Mouse (Mus musculus) Muller cell, postnatal 12 days (primary cell): ENCODE results near the gene Lman2.

Experiments used
- DNase-seq: peaks from one replicate; pipeline ENCODE4 v3.0.0-alpha.2; 2015; ENCODE audit errors: inconsistent ontology term

The Lman2 gene

DNA sequence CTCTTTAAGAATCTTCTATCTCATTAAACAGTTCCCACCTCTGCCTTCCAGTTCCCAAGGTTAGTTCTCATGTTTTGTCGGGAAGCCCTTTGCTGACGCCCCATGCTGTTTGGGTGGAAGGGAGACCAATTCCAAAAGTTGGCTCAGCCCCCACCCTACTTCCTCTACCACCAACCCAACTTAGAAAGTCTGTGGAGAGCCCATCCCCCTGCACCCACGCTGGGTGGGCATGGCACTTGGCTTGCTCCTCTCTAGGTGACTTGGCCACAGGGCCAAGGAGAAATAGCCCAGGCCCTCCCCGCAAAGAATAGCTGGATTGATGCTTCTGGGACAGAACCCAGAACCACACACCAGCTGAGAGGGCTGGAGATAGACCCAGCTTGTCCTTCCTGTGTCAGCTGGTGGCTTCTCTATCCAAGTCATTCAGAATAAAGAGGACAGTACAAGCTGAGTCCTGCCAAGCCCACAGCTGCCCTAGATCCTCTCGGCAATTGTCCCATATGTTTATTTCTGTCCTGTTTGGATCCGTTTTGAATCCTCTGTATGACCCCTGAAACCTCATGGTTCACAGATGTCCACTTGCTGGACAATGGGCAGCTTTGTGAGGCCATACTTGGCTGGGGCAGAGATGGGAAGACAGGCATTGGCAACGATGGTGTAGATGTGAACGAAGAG lies 8.6 kb upstream of the Lman2 start:
- peak; percentile 87 for DNase-seq

DNA sequence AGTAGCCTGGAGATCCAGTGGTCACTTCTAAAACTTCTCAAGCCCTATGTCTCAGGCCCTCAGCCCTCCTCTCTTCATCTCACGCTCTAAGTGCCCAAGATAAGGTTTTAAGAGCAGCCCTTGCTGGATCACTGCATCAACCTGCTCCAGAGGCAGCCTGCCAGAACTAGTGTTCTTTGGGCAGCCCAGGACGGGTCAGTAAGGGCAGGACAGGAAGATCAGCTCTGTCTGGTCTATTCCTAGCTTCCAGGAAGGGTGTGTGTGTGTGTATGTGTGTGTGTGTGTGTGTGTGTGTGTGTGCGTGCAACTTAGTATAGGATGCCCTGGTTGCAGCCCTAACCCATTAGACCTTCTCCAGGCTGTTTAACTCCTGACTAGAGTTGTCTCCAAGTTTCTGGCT lies 7.7 kb upstream of the Lman2 start:
- no peak for DNase-seq

DNA sequence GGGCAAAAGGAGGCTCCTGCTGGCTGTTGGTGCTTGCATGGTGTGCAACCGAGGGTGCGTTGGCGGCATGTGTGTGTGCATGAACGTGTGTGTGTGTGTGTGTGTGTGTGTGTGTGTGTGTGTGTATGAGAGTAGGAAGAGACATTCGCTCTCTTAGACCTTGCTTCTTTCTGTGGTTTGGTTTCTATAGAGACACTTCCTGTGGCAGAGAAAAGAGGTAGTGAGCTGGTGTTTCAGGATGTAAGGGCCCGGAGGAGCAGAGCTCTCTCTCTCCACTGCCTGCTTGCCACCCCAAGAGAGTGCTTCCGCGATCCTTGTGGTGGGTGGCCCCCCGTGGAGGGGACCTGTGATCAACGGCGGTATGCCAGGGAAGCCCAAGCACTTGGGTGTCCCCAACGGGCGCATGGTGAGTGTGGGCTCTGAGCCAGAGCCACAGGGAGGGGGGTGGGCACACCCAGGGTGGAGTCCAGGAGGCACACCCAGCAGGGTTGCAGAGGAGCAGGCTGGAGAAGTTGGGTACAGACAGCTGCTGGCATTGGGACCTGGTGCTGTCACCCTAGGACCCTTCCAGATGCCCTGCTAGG lies 7.0 kb upstream of the Lman2 start, which contains the start of gene Rgs14:
Gene Rgs14 (plus strand): TSS at position 202 of the 584 bp plus-strand sequence.
- DNase-seq = no peak

DNA sequence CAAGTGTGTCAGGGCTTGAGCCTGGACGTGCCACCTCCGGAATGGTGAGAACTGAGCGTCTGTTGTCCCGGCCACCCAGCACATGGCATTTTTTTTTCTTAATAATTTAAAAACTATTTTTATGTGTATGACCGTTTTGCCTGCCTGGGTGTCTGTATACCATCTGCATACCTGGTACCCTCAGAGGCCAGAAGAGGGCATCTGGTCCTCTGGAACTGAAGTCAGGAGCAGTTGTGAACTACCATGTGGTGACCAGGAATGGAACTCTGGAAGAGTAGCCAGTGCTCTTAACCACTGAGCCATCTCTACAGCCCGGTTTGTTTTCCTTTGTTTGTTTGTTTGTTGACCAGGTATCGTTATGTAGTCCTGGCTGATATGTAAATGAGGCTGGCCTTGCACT lies 5.8 kb upstream of the Lman2 start:
- DNase-seq = no peak

DNA sequence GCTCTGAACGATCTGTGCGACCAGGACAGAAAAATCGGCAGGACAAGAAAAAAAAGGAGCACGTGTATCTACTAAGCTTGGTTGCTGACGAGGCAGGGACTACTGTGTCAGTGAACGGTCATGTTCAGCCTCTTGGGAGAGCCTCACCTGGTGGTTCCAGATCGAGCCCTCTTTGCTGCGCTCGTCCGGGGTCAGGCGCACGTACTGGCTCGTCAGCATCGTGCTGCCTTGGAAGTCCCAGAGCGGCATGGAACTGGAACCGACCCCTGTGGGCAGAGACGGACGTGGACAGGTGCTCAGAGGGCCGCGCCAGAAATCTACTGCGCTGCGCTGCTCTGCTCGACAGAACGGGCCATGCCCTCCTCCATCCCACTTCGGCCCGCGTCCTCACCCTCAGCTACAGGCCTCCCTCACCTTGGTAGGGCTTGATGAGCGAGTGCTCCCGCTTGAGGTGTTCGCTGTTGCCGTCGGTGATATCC lies 570 bp downstream of the Lman2 start:
- no peak for DNase-seq

DNA sequence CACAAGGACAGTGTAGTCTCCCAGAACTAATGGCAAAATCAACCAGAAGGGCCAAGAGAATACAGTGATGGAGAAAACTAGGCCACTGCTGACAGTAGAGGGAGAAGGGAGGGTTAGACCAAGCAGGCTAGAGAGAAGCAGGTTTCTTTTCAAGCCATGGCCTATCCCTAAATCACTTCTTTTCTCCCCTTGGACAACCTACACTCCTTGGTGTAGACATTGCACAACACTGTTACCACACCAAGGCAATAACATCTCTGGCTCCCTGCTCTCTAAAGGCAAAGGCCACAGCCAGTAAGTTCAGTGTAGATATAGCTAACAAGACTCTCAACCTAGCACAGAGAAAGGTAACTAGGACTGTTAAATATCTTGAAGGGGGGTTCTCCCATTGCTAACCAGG lies 1.4 kb downstream of the Lman2 start:
- no peak for DNase-seq

DNA sequence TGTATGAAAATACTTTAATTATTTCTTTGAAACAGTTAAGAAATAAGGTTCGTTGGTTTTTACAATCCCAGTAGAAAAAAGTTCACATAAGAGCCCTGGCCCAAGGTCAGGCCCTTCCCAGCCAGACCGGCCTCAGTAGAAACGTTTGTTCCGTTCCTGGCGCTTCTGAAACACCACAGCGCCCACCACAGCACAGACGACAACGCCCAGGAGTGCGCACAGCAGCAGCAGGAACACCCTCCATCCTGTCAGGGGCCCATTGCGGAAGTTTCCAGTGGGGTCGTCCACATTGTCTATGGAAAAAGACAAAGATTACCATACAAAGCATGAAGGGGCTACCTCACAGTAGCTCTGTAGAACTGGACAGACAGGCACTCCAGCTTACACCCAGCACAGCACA lies 15.8 kb downstream of the Lman2 start:
- no peak for DNase-seq

DNA sequence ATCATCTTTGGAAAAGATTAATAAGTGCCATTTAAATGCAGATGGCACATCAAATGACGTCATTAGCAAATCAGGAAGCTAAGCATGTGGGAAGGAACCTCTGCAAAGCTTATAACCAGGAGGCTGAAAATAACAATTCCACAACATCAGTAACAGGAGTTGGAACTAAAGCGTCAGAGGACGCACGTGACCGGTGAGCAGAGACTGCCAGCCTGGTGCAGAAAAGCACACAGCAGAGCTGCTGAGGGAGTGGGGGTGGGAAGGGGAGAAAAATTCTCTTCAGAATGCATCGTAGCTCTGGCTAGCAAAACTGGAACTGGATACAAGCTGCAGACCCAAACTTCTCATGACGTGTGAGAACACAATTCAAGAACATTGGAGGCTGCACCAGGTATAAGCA lies 18.3 kb downstream of the Lman2 start:
- DNase-seq = no peak

DNA sequence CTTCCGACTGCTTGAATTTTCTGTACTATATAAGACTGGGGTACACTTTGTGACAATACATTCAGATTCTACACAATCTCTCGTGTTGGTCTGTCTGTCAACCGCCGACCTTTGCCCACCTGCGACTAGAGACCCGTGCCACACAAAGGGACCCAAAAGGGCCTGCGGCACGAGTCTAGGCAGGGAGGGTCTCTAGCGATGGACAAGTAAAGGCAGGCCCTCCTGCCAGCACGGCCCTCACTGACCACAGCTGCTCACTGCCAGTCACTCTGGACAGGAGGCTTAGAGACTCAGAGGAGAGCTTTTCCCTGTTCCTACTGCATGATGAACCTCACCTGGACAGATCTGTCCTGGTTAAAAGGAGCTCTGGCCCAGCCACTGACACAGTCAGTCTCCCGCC lies 20.1 kb downstream of the Lman2 start:
- no peak for DNase-seq

DNA sequence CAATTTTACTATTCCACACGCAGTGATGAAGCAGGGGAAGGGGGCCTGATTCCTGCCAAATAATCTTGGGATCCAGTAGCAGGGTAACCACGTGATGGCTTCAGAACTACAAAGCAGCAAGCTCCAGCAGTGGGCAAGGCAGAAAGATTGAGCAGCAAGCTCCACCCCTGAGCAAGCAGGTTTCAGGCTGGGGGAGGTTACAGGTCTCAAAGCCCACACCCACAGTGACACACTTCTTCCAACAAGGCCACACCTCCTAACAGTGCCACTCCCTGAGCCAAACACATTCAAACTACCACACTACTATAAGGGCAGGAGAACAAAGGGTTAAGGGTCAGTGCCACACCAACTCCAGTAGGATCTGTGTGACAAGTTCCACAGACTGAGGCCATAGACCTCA lies 23.3 kb downstream of the Lman2 start:
- no peak for DNase-seq

DNA sequence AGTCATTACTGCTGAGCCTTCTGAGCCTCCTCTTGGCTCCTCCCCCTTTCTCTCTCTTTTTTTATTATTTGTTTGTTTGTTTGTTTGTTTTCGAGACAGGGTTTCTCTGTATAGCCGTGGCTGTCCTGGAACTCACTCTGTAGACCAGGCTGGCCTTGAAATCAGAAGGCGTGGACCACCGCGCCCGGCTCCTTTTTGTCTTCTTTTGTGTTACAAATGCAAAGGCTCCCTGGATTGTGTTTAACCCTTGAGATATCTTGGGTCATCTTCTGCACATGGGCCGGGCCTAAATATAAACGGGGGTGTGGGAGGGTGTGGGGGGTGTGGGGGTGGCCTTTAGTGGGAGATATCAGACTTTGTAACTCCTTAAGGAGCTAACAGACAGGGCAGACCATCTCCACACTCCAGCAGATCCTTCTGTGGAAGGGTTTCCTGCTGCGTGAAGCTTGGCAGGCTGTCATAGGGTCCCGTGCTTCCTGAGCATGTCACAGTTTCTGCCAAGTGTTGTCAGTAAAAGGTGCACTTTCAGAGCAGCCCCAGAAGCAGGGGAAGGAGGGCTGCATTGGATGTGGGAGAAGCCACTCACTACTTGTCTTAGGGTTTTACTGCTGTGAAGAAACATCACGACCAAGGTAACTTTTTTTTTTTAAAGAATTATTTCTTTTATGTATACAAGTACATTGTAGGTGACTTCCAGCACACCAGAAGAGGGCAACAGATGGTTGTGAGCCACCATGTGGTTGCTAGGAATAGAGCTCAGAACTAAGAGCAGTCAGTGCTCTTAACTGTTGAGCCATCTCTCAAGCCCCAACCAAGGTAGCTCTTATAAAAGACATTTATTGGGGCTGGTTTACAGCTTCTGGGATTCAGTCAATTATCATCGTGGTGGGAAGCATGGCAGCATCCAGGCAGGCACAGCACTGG lies 24.2 kb downstream of the Lman2 start:
- DNase-seq = no peak

DNA sequence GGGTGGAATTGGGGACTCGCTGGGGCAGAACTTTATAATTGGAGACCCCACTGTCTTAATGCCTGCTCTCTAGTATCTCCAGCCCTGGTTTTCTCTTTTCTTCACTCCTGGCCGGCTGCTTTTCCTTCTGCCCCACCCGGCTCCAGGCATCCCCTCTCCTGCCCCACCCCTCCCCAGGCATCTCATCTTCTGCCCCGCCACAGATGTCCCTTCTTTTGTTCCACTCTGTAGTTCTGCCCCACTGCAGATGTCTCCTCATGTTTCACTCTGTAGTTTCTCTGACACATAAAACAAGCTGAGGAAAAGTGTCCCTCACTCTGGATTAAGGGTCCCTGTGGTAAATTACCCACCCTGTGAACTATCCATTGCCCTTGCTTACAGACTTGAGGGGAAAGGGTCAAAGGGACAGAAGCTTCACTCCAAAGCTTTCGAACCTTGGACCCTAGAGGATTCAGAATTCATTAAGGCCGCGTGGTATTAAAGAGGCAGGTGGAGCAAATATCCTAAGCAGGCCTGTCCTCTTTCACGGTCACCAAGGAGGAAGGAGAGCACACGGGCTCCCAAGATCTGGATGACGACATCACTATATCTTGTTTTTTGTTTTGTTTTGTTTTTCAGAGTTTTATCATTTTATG lies 25.1 kb downstream of the Lman2 start:
- DNase-seq = no peak

DNA sequence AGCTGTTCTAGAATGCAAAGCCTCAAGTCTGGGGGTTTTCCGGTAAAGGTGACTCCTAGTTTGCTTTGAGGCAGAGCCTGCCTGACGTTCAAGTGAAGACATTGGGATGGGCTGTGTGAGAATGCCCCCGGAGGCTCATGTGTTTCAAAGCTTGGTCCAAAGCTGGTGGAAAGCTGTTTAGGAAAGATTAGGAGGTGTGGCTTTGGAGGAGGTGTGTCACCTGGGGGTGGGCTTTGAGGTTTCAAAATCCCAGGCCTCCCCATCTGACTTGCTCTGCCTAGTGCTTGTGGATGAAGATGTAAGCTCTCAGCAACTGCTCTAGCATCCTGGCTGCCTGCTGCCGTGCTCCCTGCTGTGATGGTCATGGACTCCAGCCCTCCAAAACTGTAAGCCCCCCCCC lies 26.9 kb downstream of the Lman2 start:
- DNase-seq = no peak

DNA sequence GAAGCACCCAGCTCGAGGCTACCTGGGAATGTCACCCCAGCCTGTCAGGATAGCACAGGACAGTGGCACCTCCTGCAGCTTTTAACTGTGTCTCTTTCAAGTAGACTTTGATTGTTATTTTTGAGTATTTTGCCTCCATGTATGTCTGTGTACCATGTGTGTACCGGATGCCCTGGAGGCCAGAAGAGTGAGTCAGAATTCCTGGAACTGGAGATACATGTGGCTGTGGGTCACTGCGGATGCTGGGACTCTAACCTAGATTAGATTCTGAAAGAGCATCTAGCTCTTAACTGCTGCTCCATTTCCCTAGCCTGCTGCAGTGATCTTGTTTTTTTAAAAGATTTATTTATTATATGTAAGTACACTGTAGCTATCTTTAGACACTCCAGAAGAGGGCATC lies 30.3 kb downstream of the Lman2 start:
- DNase-seq = peak; percentile 13

DNA sequence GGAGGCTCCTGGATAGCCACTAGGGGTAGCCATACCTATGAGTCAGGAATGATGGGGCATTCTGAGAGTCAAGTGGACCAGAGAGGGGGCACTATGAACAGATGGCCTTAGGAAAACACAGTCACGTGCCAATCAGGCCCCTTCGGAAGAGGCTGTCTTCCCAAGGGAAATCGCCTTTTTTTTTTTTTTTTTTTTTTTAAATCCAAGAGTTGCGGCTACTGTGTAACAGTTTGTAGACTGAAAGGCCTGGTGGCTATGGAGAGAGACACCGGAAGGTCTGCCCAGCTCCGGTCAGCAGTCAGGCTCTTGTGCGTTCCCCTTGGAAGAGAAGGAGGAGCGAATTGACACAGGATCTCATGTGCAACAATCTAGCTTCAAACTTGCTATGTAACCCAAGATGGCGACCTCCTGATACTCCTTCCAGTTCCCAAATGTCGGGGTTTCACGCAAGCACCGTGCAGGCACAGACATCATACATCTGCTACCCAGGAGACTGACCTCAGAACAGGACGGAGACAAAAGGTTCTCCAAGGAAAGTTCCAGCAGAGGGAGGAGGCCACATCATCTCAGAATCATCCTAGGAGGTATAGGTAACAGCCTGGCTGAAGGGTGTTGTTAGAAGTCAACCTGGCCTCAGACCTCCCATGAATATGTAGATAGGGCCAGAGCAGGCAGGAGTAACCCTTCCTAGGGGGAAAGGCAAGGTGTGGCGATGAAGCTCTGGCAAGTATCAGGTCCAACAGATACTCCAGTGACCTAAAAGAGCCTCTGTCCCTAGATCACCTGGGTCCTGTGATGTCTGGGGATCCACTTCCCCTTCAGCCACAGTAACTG lies 31.8 kb downstream of the Lman2 start:
- no peak for DNase-seq

DNA sequence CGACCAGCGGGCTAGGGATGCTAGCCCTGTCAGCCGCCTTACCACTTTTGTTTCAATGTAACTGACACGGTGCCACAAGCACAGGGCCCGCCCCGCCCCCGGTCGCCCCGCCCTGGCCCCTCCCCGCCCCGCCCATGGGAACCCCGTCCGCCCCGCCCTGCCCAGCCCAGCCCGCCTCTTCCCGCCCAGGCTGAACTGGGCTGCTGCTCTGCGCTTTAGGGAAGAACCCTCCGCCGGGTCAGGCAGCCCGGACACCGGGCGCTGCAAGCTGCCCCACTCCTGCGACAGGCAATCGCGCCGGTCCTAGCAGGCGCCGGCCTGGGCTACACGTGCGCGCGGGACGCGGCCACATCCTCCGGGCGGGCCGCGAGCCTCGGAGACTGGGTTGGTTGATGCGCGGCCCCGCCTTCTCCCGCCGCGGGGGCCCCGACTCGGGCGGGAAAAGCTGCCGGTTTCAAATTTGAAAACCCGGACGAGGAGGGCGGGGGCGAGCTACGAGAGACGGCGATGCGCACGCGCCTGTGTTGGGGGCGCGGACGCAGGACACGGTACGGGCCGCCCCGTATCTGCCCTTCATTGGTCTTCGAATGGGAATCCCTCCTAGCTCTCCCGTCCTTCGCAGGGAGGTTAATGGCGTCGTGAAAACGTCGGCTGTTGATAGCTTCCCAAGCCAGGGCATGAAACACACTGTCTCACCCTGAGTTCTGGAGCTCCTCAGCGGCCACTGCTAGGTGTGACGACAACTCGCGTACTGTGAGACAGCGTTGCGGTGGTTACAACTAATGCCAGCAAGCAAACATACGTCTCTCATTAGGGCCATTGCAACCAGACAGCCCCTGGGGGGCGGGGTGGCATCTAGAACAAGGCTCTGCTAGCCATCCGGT lies 32.7 kb downstream of the Lman2 start, which contains the start of gene Mxd3:
Gene Mxd3 (minus strand): TSS at position 141 of the 884 bp plus-strand sequence.
- DNase-seq = peak; percentile 95

DNA sequence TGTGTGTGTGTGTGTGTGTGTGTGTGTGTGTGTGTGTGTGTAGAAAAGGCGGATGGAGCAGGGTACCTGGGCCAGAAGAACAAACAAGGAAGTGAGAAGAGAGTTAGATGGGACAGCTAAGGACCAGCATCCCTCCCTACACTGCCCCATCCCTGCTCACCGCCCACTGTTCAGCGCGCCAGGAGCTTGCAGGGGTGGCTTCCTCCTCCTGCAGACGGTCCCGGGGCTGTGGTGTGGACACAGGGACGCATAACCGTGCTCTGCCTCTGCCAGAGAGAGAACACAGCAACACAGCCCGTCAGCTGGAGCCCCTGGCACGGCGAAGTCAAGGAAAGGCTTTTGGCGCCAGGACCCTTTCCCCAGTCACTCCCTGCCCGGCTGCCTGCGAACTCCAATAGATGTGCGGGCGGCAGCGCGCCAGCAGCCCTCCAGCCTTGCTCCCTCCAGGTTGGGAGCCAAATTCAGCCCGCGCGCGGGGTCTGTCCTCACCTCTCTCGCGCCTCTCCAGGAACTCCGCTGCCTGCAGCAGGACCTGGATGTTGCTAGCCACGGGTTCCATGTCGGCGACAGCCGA lies 33.4 kb downstream of the Lman2 start:
- no peak for DNase-seq

DNA sequence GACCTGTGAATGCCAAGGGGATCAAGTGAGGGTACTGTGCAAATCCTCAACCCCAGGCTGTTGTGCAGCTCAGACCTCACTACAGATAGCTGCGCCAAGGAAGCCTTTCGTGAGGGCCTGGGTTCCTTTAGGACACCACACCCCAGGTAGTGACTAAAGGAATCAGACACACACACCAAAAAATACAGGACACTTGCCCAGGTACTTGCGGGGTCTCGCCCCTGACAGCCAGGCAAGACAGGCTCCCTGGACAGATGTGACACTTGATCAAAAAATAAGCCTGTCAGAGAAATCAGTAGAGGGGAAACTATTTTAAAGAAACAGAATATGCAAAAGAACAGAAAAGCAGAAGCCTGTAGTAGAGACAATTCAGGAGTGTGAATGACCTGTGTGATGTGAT lies 33.9 kb downstream of the Lman2 start:
- no peak for DNase-seq

DNA sequence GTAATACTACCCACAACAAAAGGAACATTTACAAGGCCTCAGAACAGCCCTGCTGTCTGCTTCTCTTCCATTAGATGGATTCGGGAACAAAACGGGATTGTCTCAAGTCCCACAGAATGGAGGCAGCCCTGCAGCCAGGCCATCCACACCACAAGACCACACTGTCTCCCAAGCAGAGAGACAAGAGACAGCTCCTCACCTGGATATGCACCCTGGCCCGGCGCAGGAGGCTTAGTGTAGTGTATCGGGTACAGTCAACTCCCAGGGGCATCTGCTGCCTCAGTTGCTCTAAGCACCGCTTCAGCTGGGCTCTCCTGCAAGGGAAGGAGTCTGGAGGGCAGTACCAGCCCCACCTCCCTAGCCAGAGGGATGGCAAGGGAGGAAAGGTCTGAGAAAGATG lies 34.4 kb downstream of the Lman2 start:
- peak; percentile 7 for DNase-seq

DNA sequence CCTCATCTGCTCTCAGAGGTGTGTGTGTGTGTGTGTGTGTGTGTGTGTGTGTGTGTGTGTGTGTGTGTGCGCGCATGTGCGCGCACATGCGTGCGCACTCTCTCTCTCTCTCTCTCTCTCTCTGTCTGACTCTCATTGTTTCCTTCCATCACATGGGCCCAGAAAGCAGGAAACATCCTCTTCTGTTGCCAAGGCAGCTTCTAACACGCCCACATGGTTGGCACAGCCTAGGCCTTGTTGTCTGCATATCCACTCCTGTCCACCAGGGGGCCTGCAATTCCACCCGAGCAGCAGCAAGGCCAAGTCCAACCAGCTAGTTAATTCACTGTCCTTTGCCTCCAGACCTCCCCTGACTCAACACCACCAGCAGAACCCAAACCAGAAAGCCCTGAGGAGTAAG lies 35.0 kb downstream of the Lman2 start:
- peak; percentile 94 for DNase-seq
